Mouse (Mus musculus): ENCODE measurements around the gene Slco4a1. TPM values are rescaled to one million over a fixed set of nuclear protein-coding genes. Genes with fewer than 3 reads are reported as not detected.

Gene Slco4a1
- polyA plus RNA-seq, 1 experiment from 2014 or later, result 1.4 TPM

GRCm38 (mm10) chr2:180450529-180450928 is 5.5 kb upstream of the Slco4a1 start:
- H3K36me3 ChIP-seq, result no peaks in the 10 kb centered on the region
- H3K4me3 ChIP-seq, result no peak overlapping the region
- H3K9me3 ChIP-seq (replicated peaks), result no peaks in the 10 kb centered on the region
- no peak overlapping the region for H3K4me2 ChIP-seq
- H3K9ac ChIP-seq, result no peak overlapping the region
- WGBS (ENCODE audit: insufficient replicate concordance), result 64% methylated on average over 5 of the region's 5 CpGs
- no peak for ATAC-seq
- H3K27me3 ChIP-seq (replicated peaks), result peaks cover 12% of the 10 kb centered on the region
- peaks cover 1% of the 10 kb centered on the region for H3K4me1 ChIP-seq
- no peak overlapping the region for H3K27ac ChIP-seq

- Histone ChIP-seq H3K27ac (no peak overlapping the region), H3K4me2 (peak overlapping the region; percentile 85)
These were observed 660 bp downstream of the Slco4a1 start for GRCm38 (mm10) chr2:180456705-180457104.

DNA sequence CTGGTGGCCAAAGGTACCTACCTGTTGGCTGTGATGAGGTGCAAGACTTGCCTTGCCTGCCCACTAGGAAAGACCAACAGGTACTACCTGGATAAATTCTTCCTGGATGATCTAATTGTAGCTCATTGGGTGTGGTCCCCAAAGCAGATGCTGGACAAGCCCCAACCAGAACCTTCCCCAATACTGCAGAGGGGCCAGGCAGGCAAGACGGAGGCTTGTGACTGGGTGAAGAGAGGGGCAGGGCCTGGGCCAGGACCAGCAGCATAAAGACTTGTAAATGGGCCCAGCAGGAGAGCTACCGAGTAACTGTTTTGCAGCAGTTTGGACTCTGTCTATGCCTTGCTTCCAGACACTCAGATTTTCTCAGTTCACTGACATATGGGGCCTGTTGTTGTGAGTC is 1.6 kb downstream of the Slco4a1 start:
- ATAC-seq, result no peak
- Histone ChIP-seq H3K27me3 (replicated peaks) (peaks cover 57% of the 10 kb centered on the region), H3K9me3 (replicated peaks) (no peaks in the 10 kb centered on the region), H3K4me2 (no peak overlapping the region), H3K36me3 (no peaks in the 10 kb centered on the region), H3K4me3 (no peak overlapping the region), H3K4me1 (peaks cover 15% of the 10 kb centered on the region), H3K27ac (no peak overlapping the region), H3K9ac (no peak overlapping the region)
- 71% methylated on average over 2 of the region's 2 CpGs for WGBS (ENCODE audit: insufficient replicate concordance)

More at GRCm38 (mm10) chr2:180456705-180457104, 660 bp downstream of the Slco4a1 start:
- Histone ChIP-seq H3K4me1 (peaks cover 15% of the 10 kb centered on the region), H3K36me3 (no peaks in the 10 kb centered on the region), H3K9ac (no peak overlapping the region), H3K27me3 (replicated peaks) (peaks cover 59% of the 10 kb centered on the region), H3K9me3 (replicated peaks) (no peaks in the 10 kb centered on the region), H3K4me3 (peak overlapping the region; percentile 49)
- ATAC-seq, result no peak
- WGBS (ENCODE audit: insufficient replicate concordance), result 2% methylated on average over 26 of the region's 28 CpGs

DNA sequence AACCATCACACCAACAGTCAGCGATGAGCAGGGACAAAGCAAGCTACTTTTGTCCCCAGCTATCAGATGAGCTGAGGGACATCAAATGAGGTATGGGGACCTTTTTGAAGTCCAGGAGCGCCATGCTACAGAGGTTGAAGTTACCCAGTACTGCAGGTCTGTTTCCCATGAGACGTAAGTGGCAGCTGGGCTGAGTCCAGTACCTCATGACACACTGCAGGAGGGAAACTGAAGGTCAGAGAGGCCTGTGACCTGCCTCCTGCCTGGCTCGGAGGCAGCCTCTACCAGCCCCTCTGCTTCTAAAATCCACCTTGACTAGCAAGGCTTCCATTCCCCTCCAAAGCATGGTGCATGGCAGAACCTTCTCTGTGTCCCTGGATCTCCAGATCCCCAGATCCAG is 3.4 kb downstream of the Slco4a1 start:
- Histone ChIP-seq H3K4me1 (peaks cover 15% of the 10 kb centered on the region), H3K27me3 (replicated peaks) (peaks cover 70% of the 10 kb centered on the region)
- WGBS (ENCODE audit: insufficient replicate concordance), result 69% methylated on average over 4 of the region's 4 CpGs

GRCm38 (mm10) chr2:180460801-180461200 is 4.8 kb downstream of the Slco4a1 start:
- Histone ChIP-seq H3K4me2 (no peak overlapping the region), H3K27ac (no peak overlapping the region), H3K27me3 (replicated peaks) (peaks cover 65% of the 10 kb centered on the region), H3K4me1 (peaks cover 10% of the 10 kb centered on the region), H3K36me3 (no peaks in the 10 kb centered on the region), H3K4me3 (no peak overlapping the region), H3K9ac (no peak overlapping the region), H3K9me3 (replicated peaks) (no peaks in the 10 kb centered on the region)
- WGBS (ENCODE audit: insufficient replicate concordance), result 60% methylated on average over 8 of the region's 8 CpGs
- ATAC-seq, result no peak

More for the DNA sequence above, 3.4 kb downstream of the Slco4a1 start:
- Histone ChIP-seq H3K4me2 (no peak overlapping the region), H3K4me3 (no peak overlapping the region), H3K36me3 (no peaks in the 10 kb centered on the region), H3K27ac (no peak overlapping the region), H3K9me3 (replicated peaks) (no peaks in the 10 kb centered on the region), H3K9ac (no peak overlapping the region)
- no peak for ATAC-seq

- Histone ChIP-seq H3K36me3 (no peaks in the 10 kb centered on the region), H3K4me2 (no peak overlapping the region), H3K4me1 (no peaks in the 10 kb centered on the region), H3K27ac (no peak overlapping the region), H3K9ac (no peak overlapping the region), H3K9me3 (replicated peaks) (no peaks in the 10 kb centered on the region), H3K27me3 (replicated peaks) (peaks cover 47% of the 10 kb centered on the region), H3K4me3 (no peak overlapping the region)
- ATAC-seq, result no peak
- WGBS (ENCODE audit: insufficient replicate concordance), result 61% methylated on average over 8 of the region's 8 CpGs
These were observed 6.5 kb downstream of the Slco4a1 start for GRCm38 (mm10) chr2:180462593-180462992.

DNA sequence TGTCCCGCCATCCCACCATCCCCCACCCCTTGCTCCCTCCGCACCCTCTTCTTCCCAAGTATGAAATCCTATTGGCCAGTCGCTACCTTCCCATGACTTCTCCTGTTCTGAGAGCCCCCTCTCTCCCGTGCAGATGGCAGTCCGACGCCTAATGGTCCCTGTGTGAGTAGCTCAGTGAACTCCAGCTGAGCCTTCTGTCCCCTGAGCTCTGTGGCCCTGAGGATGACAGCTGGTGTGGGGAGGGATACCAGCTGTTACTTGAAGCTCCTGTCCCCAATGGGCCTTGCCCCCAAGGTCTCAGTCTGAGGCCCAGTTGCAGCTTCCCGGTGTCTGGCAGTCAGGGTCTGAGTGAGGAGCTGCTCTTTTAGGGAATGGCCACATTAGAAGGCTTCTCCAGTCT is 10.5 kb downstream of the Slco4a1 start:
- 65% methylated on average over 7 of the region's 7 CpGs for WGBS (ENCODE audit: insufficient replicate concordance)
- Histone ChIP-seq H3K9me3 (replicated peaks) (no peaks in the 10 kb centered on the region), H3K4me2 (no peak overlapping the region), H3K4me3 (no peak overlapping the region), H3K27me3 (replicated peaks) (peaks cover 12% of the 10 kb centered on the region; the same call in 1 of the 2 replicates), H3K27ac (no peak overlapping the region), H3K4me1 (no peaks in the 10 kb centered on the region), H3K36me3 (no peaks in the 10 kb centered on the region), H3K9ac (no peak overlapping the region)
- ATAC-seq, result no peak

- no peak for ATAC-seq
These were observed 12.8 kb downstream of the Slco4a1 start for GRCm38 (mm10) chr2:180468871-180469270.

DNA sequence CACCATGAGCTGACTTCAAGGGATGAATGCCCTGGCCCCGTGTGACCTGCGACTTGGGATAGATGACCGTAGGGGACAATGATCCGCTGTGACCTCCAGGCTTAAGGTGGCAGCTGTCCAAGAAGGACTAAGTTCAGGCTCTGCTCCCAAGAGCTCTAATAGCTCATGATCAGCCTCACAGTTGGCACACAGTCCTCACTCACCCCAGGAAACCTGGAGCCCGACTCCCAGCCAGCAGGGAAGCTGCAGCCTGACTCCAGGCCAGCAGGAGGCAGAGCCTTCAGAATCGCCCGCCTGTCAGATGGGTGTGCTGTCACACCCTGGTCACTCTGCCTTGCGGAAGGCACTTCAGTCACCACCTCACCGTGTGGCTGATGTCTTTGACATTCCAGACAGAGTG is 13.7 kb downstream of the Slco4a1 start:
- Histone ChIP-seq H3K4me2 (no peak overlapping the region), H3K4me1 (no peaks in the 10 kb centered on the region), H3K4me3 (no peak overlapping the region), H3K9me3 (replicated peaks) (no peaks in the 10 kb centered on the region), H3K27me3 (replicated peaks) (no peaks in the 10 kb centered on the region), H3K27ac (no peak overlapping the region), H3K9ac (no peak overlapping the region), H3K36me3 (no peaks in the 10 kb centered on the region)
- WGBS (ENCODE audit: insufficient replicate concordance), result 61% methylated on average over 9 of the region's 9 CpGs
- ATAC-seq, result no peak

More at GRCm38 (mm10) chr2:180468871-180469270, 12.8 kb downstream of the Slco4a1 start:
- peaks cover 5% of the 10 kb centered on the region; the same call in 1 of the 2 replicates for H3K27me3 ChIP-seq (replicated peaks)
- H3K36me3 ChIP-seq, result no peaks in the 10 kb centered on the region
- H3K9me3 ChIP-seq (replicated peaks), result no peaks in the 10 kb centered on the region
- 78% methylated on average over 8 of the region's 8 CpGs for WGBS (ENCODE audit: insufficient replicate concordance)
- no peak overlapping the region for H3K9ac ChIP-seq
- no peak overlapping the region for H3K4me2 ChIP-seq
- no peak overlapping the region for H3K4me3 ChIP-seq
- H3K27ac ChIP-seq, result no peak overlapping the region
- no peaks in the 10 kb centered on the region for H3K4me1 ChIP-seq

DNA sequence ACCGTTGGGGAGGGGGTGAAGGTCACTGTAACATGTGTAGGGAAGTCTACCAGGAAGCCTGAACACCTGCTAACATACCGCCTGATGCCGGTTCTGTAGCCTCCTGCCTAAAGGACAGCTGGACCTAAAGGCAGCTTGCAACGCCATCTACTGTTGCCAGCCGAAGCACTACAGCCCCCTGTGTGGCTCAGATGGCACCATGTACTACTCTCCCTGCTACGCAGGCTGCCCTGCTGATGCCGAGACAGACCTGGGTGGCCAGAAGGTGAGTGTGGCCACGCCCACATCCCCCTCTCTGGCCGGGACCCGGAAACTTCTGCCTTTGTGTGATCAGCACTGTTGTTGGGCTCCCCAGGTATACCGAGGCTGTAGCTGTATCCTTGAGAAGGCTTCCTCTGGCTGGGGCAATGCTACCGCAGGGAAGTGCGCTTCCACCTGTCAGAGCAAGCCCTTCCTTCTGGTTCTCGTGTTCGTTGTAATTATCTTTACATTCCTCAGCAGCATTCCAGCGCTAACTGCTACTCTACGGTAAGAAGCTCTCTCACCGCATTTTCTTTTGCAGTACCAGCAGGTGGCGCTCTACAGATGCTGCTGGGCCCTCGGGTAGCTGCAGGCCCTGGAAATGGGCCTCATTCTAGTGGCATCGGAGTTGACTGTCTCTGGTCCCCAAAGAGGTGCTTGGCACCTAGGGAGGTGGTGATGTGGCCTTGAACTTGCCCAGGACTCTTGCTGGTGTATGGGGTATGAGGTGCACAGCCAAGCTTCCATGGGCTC is 16.4 kb downstream of the Slco4a1 start:
- H3K27ac ChIP-seq, result no peak overlapping the region
- ATAC-seq, result peak; percentile 38; the same call in 1 of the 2 replicates
- no peaks in the 10 kb centered on the region for H3K27me3 ChIP-seq (replicated peaks)
- 21% methylated on average over 21 of the region's 21 CpGs for WGBS (ENCODE audit: insufficient replicate concordance)
- no peak overlapping the region for H3K4me2 ChIP-seq
- no peaks in the 10 kb centered on the region for H3K36me3 ChIP-seq
- H3K4me3 ChIP-seq, result no peak overlapping the region
- H3K9me3 ChIP-seq (replicated peaks), result no peaks in the 10 kb centered on the region
- H3K4me1 ChIP-seq, result no peaks in the 10 kb centered on the region
- no peak overlapping the region for H3K9ac ChIP-seq

DNA sequence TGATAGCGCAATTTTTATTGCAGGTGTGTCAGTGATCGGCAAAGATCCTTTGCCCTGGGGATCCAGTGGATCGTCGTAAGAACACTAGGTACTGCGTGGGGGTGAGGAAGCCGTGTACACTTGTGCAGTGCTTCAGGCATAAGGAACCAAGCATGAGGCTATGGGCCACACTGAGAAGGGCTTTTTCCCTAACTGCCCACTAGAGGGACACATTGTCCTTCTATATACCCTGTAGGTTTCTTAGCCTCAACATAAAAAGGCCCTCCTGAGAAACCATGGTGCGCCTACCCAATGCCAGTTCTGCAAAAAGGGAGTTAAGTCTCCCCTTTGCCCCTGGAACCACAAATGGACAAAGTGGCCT is 17.0 kb downstream of the Slco4a1 start:
- Histone ChIP-seq H3K27ac (no peak overlapping the region), H3K27me3 (replicated peaks) (no peaks in the 10 kb centered on the region), H3K4me1 (no peaks in the 10 kb centered on the region), H3K4me2 (no peak overlapping the region), H3K9ac (no peak overlapping the region), H3K9me3 (replicated peaks) (no peaks in the 10 kb centered on the region), H3K4me3 (no peak overlapping the region), H3K36me3 (no peaks in the 10 kb centered on the region)
- 51% methylated on average over 7 of the region's 7 CpGs for WGBS (ENCODE audit: insufficient replicate concordance)
- peak; percentile 51; the same call in 1 of the 2 replicates for ATAC-seq

DNA sequence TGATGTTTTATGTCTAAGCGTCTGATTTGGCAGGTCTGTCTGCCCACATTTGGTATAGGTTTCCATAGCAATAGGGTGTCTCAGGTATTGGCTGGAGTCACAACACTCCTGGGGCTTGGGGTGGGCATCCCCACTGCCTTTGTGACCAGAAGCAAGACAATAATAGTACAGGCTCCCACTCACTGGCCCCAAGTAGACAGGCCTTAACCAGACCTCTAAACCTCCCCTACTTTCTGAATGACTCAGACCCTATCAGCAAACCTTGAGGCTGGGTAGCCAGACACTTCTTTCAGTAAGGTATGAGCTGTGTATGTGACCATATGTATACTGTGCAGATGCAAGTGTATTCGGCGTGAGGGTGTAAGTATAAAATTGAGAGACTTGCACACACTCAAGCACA is 18.8 kb downstream of the Slco4a1 start:
- H3K27ac ChIP-seq, result no peak overlapping the region
- no peaks in the 10 kb centered on the region for H3K36me3 ChIP-seq
- no peak overlapping the region for H3K4me2 ChIP-seq
- H3K4me1 ChIP-seq, result no peaks in the 10 kb centered on the region
- H3K27me3 ChIP-seq (replicated peaks), result peaks cover 9% of the 10 kb centered on the region; the same call in 1 of the 2 replicates
- H3K9me3 ChIP-seq (replicated peaks), result no peaks in the 10 kb centered on the region
- ATAC-seq, result no peak
- H3K4me3 ChIP-seq, result no peak overlapping the region
- 76% methylated on average over 3 of the region's 3 CpGs for WGBS (ENCODE audit: insufficient replicate concordance)
- no peak overlapping the region for H3K9ac ChIP-seq
